Mouse (Mus musculus) brain, adult 2 months (tissue): Measurements from ENCODE around the gene Mypn.

ENCODE experiments used
- DNase-seq: peaks from one replicate; pipeline ENCODE4 v3.0.0; 2011; ENCODE audit warnings: low read depth, low spot score

The Mypn gene

GRCm38 (mm10) chr10:63154726-63155125 lies 49.0 kb downstream of the Mypn start:
- no peak for DNase-seq

- DNase-seq, result no peak
Measured at GRCm38 (mm10) chr10:63154226-63154625, 49.5 kb downstream of the Mypn start.

DNA sequence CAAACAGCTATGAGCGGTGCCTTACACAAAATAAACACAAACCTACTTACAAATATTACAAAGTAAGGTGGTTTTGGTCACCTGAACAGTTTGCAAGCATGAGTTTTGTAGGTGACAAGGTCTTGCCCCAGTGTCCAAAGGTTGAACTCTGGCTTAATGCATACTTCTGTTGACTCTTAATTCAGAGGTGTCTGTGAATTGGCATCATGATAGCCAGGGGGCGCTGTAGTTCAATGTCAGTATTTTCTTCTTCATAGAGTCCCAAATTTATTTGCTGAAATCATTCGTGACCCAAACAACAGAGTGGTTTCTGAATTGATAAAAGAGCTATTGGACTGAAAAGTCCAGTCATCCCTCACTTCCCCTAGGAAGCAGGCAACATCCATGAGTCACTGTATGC lies 50.2 kb downstream of the Mypn start:
- peak; percentile 80 for DNase-seq

GRCm38 (mm10) chr10:63152358-63152757 lies 51.4 kb downstream of the Mypn start:
- DNase-seq, result no peak

GRCm38 (mm10) chr10:63142660-63143059 lies 61.1 kb downstream of the Mypn start:
- DNase-seq, result no peak

DNA sequence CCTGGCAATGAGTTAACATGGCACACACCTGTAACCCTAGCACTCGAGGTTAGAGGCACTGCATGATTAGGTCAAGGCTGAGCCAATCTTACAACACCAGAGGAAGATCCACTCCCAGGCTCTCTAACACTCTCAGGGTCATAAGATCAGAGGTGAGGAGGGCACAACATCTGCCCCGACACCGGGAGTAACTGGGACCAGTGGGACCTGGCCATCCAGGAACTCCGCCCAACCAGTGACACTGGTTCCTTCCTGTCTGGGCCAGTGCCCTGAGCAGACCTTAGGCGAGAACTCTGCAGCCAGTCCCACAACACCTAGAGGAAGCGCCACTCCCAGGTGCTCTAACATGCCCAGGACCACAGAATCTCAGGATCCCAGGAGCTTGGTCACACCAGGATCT lies 67.3 kb downstream of the Mypn start:
- no peak for DNase-seq

DNA sequence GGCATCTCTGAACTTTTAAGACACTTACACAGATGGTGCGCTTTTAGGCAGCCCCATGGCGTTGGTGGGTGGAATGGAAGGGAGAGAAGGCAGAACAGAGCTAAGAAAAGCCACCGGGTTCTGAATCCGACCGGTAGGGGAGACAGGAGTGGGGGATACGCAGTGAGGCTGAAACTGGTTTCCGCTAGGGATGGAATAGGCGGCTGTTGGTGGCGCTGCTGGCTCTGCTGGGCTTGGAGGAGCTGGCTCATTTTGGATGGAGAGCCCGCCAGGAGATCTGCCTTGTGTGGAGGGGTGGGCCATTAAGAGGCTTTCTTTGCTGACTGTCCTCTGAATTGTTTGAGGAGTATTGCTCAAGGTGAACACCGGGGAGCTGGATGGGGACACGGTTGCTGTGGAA lies 68.1 kb downstream of the Mypn start:
- peak; percentile 40 for DNase-seq

DNA sequence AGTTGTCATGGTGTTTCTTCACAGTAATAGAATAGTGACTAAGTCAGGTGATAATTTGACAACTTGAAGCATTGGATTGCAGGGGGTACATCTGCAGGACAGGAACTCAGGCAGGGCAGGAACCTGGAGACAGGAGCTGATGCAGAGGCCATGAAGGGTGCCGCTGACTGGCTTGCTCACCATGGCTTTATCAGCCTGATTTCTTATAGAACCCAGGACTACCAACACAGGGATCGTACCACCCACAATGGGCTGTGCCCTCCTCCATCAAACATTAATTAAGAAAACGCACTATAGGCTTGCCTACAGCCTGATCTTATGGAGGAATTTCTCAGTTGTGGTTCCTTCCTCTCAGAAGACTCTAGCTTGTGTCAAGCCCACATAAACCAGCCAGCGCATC lies 70.4 kb downstream of the Mypn start:
- DNase-seq, result no peak

- DNase-seq, result no peak
Measured at GRCm38 (mm10) chr10:63132356-63132755, 71.4 kb downstream of the Mypn start.

DNA sequence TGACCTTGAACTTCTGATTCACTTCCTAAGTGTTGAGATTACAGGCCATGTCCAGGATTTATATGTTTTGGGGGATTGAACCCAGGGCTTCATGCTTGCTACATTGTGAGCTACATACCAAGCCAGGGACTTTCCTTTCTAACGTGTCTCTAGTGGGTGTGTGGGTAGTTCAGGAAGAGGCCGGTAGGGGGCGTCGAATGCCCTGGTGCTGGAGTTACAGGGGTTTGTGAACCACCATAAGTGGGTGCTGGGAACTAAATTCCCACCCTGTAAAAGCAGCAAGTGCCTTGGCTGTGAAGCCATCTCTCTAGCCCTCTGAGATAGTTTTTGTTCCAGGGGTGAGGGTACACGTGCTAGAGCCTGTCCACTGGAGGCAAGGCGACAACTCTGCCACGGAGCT lies 73.3 kb downstream of the Mypn start:
- no peak for DNase-seq

- DNase-seq, result peak; percentile 94
Measured at GRCm38 (mm10) chr10:63128256-63128655, 75.5 kb downstream of the Mypn start.

GRCm38 (mm10) chr10:63127156-63127555 lies 76.6 kb downstream of the Mypn start:
- no peak for DNase-seq

DNA sequence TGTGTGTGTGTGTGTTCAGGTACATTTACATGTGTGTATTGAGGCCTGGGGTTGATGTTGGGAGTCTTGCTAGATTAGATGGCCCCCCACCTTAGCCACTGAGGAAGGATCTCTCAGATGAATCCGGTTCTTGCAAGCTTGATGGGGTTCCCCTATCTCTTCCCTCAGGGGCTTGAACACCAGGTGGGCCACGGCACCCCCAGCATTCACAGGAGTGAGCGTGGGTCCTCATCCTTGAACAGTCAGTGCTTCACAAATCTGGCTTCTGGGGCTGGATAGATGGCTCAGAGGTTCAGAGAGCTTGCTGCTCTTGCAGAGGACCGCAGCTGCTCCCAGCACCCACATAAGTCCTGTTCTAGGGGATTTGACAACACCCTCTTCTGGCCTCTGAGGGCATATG lies 77.6 kb downstream of the Mypn start:
- no peak for DNase-seq

- DNase-seq, result peak; percentile 50
Measured at GRCm38 (mm10) chr10:63125343-63125742, 78.4 kb downstream of the Mypn start.

- DNase-seq, result no peak
Measured at GRCm38 (mm10) chr10:63124016-63124415, 79.7 kb downstream of the Mypn start.

- no peak for DNase-seq
Measured at GRCm38 (mm10) chr10:63123141-63123540, 80.6 kb downstream of the Mypn start.

DNA sequence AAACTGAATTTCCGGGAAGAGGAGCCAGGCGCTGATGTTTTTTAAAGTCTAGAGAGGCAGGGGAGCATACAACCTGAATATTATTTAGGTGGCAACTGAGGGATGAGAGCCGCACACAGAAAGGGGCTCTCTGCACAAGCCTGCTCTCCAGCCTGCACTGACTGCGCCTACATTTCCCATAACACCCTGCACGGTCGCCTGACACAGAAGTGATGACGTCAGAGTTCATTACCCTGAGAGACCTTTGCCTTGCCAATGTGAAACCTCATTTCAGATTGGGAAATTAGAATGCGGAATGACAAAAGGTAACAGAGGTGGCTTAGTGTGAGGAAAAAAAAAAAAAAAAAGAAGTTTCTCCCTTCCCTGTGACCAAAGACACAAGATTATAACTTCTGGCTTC lies 81.2 kb downstream of the Mypn start:
- DNase-seq, result peak; percentile 66

DNA sequence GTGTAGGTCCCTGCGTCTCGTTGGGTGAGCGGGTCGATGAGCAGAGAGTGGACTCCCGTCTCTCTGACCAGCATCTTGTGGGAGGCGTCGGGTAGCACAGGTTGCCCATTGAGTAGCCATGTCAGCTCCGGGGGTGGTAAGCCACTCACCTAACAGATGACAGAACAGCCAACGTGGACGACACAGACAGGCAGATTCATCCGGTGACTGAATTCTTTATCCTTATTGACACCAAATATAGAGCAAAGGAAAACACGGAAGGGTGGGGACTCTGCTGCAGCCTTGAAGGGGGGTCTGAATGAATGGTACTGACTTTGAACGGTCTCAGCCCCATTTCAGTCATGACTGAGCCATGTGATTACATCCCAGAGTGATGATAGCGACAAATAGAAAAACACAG lies 81.8 kb downstream of the Mypn start:
- DNase-seq, result no peak

DNA sequence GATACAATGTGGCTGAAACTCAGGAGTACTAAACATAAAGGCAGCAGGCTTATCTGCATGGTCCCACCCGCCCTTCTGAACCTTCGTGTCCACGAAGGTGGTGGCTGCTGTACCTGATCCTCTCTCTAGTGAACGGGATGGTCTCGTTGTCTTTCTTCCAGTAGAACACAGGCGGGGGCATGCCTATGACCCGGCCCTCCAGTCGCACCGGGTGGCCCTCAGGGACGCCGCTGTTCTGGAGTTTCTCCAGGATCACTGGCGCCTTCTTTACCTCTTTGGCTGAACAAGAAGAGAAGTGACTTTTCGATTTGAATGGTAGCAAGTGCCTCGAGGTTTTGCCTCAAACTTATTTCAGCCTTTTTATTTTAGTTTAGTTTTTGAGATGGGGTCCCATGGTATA lies 83.8 kb downstream of the Mypn start:
- no peak for DNase-seq

- DNase-seq, result no peak
Measured at GRCm38 (mm10) chr10:63117583-63117982, 86.2 kb downstream of the Mypn start.

DNA sequence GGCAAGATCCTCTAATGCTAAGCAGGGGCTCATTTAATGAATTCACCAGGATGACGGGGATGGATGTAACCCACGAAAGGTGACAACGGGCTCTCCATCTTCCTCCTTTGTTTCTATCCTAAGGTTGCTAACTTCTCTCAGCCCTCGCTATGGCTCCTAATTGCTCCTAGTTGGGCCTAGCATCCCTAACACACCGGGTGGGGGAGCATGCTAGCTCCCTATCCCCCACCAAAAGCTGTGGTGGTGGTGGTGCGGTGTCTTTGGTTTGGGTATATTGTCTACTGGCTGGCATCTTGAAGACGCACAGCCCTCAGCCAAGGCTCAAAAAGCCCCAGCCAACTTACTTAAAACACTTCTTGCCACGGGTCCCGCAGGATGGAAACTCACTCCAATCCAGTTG lies 87.4 kb downstream of the Mypn start:
- DNase-seq, result no peak

GRCm38 (mm10) chr10:63115881-63116280 lies 87.9 kb downstream of the Mypn start:
- DNase-seq, result no peak

GRCm38 (mm10) chr10:63113716-63114360 lies 89.9 kb downstream of the Mypn start:
- DNase-seq, result no peak

- peak; percentile 70 for DNase-seq
Measured at GRCm38 (mm10) chr10:63113027-63113604, 90.6 kb downstream of the Mypn start.
